In genomic region chr4:63596010-63596409, GRCm38 (mm10) we compare ENCODE assay signal across 26 mouse cellular contexts. TPM values are rescaled to one million over a fixed set of nuclear protein-coding genes. Genes with fewer than 3 reads are reported as not detected.
"Had no signal": no experiment of that assay in that cellular context is flagged by ENCODE, and none has a peak within 500 bp of the region (broad histone marks: within the 10 kb centered on the region; RNA-seq: fewer than 3 reads in every experiment).

No protein-coding gene starts in this region.

- H3K9me3 ChIP-seq: midbrain, embryonic 10.5 days; midbrain, embryonic 12.5 days; neural tube, embryonic 13.5 days; neural tube, embryonic 15.5 days had no signal

- H3K36me3 ChIP-seq: midbrain, embryonic 10.5 days; midbrain, embryonic 12.5 days; neural tube, embryonic 13.5 days; neural tube, embryonic 15.5 days had no signal

- H3K4me2 ChIP-seq: lung, embryonic 14.5 days; midbrain, embryonic 12.5 days; neural tube, embryonic 13.5 days; neural tube, embryonic 15.5 days had no signal

- H3K27ac ChIP-seq: midbrain, embryonic 12.5 days; neural tube, embryonic 13.5 days; neural tube, embryonic 15.5 days had no signal

- H3K4me1 ChIP-seq: midbrain, embryonic 12.5 days; neural tube, embryonic 13.5 days; neural tube, embryonic 15.5 days had no signal

- DNase-seq: lung, embryonic 14.5 days; lung, postnatal 10 days; lung, postnatal 4 days; midbrain, embryonic 14.5 days; retina, postnatal 1 day; right cerebral cortex, adult 18-20 months; right cerebral cortex, postnatal 25 days; right cerebral cortex, postnatal 4 days; spleen, adult 18-20 months; thymus, adult 18-20 months; thymus, postnatal 14 days; thymus, postnatal 36 days had no signal

- H3K4me3 ChIP-seq: midbrain, embryonic 10.5 days; midbrain, embryonic 12.5 days; neural tube, embryonic 13.5 days; neural tube, embryonic 15.5 days had no signal

- H3K27me3 ChIP-seq: midbrain, embryonic 12.5 days; neural tube, embryonic 13.5 days; neural tube, embryonic 15.5 days had no signal

- H3K9ac ChIP-seq: lung, embryonic 14.5 days; midbrain, embryonic 12.5 days; neural tube, embryonic 13.5 days; neural tube, embryonic 15.5 days had no signal

RNA-seq across cellular contexts. Expression of gene Gm11213, which starts 9.1 kb away (rescaled TPM):
- total RNA-seq: megakaryocyte, adult 5-6 weeks; megakaryocyte-erythroid progenitor cell, adult 5-6 weeks; midbrain, postnatal 0 days; monocyte, adult 5-6 weeks had no signal
- polyA plus RNA-seq: lung, embryonic 14.5 days; lung, embryonic 16.5 days; midbrain, embryonic 10.5 days; midbrain, embryonic 12.5 days; midbrain, embryonic 14.5 days; midbrain, postnatal 0 days; neural tube, embryonic 11.5 days; neural tube, embryonic 13.5 days; neural tube, embryonic 15.5 days; small intestine, adult 2 months; stomach, embryonic 14.5 days; stomach, embryonic 16.5 days; thymus, postnatal 0 days had no signal

RNA-seq across cellular contexts. Expression of gene Tex48, which starts 26.2 kb away (rescaled TPM):
- total RNA-seq: megakaryocyte, adult 5-6 weeks; megakaryocyte-erythroid progenitor cell, adult 5-6 weeks; midbrain, postnatal 0 days; monocyte, adult 5-6 weeks had no signal
- polyA plus RNA-seq: lung, embryonic 14.5 days; lung, embryonic 16.5 days; midbrain, embryonic 10.5 days; midbrain, embryonic 12.5 days; midbrain, embryonic 14.5 days; midbrain, postnatal 0 days; neural tube, embryonic 11.5 days; neural tube, embryonic 13.5 days; neural tube, embryonic 15.5 days; small intestine, adult 2 months; stomach, embryonic 14.5 days; stomach, embryonic 16.5 days; thymus, postnatal 0 days had no signal
